Mouse (Mus musculus) ovary, postnatal 14 days (tissue): ENCODE data around the gene Plekhm3.
A peak's percentile ranks its signal among the peaks of the same experiment; 100 is the strongest.
"Not testable (repeated sequence)": the region's sequence is repeated elsewhere in the genome, so short reads cannot be mapped to it uniquely, and the experiment has no call there.

Source experiments
- DNase-seq: peaks from one replicate; pipeline ENCODE4 v3.0.0; 2022; ENCODE audit warnings: low spot score

The Plekhm3 gene

DNA sequence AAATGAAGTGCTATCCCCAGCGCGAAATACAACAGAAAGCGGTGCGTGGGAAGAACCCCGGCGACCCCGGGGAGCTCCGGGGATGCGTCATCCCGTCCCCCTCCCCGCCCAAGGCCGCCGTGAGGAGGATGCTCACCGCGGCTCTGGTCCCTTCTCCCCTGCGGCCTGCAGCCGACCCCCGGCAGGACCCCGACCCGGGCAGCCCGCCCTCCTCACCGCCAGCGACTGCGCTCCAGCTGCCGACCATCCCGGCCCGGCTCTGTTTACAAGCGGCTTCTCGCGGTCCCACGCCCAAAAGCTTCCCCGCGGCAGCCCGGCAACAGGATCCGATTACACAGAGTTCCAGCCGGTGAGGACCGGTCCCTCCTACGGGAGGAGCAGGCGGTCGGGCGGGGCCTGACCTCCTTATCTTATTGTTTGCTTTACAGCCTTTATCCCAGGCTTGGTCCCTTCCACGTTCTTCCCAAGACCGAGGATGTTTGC lies at the start of gene Plekhm3:
Plekhm3 (minus strand) TSS at position 346 of the 483 bp plus-strand sequence.
- peak; percentile 78 for DNase-seq

DNA sequence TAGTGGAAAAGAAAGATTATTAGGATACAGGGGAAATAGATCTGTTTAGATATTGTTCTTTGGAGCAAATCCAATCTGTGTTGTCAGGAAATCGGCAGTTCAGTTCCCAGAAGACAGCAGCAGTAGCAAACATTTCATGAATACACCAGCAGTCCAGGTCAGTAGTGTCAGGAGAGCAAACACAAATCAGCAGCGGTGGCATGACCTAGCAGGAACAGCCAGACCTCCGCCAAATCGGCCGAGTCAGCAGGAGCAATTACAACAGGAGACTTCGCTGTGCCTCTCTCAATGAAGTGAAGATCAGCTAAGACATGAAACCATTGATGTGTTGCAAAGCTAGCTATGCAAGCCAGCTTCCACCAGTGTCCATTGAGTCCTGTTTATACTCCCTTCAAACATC lies 49.0 kb upstream of the Plekhm3 start:
- DNase-seq = no peak

DNA sequence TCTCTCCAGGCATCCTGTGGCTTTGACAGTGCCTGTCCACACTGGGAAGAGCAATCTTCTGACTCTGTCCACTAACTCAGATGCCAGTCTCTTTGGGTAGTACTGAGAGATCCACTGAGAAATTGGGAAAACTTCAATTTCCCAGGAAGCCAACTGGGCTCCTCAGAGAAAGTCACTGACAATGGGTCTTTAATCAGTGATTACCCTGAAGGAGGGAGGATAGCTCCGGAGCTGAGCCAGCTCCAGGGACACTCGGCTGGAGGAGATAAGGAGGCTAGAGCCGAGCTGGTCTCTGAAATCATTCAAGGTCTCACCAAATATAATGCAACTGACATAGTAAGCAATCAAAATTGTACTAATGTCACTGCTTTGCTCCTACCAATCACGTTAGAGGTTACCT lies 47.9 kb upstream of the Plekhm3 start:
- no peak for DNase-seq

DNA sequence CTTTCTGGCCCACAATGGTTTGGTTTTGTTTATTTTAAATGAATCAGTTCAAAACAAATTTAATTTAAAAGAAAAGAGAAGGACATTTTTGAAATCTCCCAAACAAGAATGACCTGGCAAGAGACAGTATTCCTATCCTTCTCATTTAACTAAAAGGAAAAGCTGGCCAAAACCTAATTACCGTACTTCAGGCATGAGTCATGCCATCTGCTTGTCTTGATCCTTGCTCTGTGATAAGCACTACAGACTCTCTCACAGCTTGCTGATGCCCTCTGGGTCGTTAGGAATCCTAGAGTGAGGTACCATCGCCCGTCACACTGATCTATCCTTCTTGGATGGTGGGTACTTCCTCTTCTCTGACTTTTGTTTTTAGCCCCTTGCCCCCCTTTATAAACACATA lies 36.6 kb upstream of the Plekhm3 start:
- no peak for DNase-seq

DNA sequence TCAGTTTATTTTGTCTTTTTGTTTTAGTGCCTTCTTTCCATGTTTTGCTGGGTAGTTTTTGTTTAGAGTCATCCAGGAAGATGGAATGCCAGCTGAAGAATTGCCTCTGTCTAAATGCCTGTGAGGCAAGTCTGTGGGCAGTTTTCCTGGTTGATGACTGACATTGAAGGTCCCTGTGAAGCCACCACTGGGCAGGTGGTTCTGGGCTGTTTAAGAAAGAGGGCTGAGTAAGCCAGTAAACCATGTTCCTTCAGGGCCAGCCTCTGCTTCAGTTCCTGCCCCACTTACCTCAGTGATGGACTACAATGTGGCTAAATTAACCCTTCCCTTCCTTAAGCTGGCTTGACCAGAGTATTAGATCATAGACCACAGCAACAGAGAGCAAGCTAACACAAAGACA lies 31.6 kb upstream of the Plekhm3 start:
- DNase-seq = no peak

DNA sequence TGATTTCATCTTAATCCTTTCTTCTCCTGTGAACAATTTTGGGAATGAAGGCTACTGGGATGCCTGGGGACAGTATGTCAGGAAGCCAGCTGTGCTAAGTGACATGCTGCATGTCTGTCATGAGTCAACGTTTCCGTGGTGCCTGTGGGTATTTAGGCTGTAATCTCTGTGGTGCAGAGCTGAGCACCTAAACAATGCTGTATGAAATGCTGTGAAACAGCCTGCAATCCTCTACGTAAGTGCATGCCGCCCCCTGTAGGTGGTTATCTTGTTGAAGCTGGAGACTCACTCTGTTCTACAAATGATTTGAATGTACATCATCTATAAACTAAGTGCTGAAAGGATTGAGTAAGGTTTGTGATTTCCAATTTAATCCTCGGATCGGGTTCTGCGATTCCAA lies 29.5 kb upstream of the Plekhm3 start:
- peak; percentile 27 for DNase-seq

DNA sequence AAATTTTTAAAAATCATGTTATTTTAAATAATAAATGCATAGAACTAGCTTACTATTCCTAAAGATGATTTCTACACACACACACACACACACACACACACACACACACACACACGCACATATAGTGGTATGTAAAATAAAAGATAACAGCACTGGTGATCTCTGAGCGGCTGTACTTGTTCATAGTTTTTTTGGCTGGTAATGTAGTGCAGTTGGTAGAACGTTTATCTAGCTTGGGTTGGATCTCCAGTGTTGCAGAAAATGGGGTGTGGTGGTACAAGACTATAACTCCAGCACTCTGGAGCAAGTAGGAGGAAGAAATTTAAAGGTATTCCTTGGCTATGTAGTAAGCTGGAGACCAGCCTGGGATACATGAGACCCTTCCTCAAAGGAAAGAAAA lies 26.6 kb upstream of the Plekhm3 start:
- no peak for DNase-seq

DNA sequence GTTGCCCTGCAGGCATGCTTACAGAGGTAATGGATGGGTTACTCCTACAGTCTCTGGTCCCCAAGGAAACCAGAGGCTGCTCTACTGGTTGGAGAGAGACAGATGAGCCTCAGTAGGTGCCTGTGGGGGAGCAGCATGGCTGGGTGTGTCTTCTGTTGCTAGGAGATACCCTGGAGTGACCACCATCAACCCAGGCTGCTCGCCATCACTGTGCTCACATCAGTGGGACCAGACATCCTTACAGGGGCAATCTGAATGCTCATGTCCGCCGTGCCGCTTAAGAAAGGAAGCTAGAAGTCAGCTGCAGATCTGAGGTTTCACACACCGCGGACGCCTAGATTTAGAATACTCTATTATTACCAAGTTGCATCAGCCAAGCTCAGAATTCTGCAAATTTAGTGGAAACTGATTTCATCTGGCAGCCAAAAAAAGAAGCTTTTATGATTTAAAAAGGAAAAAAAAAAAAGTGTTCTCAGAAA lies 21.7 kb upstream of the Plekhm3 start:
- no peak for DNase-seq

DNA sequence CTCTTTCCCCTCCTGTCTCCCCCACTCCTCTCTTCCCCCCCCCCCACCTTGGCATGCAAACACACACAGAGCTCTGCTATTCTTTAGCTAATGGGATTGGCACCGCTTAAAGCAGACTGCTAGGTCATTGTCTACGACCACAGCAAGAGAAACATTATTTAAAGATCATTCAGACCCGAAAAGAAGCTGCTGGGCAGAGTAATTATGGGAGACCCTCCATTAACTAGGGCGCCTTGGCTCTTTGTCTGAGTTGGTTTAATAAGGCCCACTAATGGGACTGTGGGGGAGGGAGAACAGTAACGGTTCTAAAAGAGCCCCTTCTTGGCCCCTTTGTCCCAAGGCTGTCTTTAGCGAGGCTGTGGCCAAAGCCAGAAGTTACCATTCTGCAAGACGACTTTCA lies 18.7 kb upstream of the Plekhm3 start:
- DNase-seq = no peak

DNA sequence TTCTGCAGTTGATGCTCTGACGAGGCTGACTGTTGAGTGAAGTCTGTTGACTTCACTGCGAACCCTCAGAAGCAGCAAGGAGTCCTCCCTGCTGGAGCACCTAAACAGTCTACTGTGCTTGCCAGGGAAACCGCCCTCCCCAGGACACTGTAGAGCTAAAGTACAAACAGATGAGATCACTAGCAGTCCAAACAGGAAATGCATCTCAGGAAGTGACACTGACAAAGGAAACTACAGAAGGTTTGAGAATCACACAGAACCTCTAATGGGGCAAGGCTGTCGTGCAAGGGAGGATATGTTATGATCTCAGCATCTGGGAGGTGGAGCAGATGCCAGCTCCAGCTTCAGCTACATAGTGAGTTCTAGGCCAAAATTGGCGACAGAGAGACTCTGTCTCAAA lies 14.1 kb upstream of the Plekhm3 start:
- no peak for DNase-seq

DNA sequence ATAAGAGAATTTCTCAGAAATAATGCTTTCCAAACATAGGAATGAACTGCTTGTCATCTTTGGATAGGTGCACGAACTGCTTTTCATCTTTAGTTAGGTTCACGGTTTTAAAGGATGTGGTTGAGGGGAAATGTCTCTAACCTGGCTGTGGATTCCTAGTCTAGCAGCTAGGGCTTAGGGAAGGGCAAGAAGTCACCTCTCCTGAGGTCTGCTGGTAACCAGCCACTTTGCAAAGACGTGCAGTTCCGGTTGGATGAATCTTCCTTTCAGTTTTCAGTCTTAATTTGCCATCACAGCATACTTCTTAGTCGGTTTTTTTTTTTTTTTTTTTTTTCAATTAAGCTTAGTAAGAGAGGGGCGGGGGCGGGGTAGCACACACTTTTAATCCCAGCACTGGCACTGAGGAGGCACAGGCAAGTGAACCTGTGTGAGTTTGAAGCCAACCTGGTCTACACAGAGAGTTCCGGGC lies 431 bp upstream of the Plekhm3 start:
- DNase-seq = no peak

DNA sequence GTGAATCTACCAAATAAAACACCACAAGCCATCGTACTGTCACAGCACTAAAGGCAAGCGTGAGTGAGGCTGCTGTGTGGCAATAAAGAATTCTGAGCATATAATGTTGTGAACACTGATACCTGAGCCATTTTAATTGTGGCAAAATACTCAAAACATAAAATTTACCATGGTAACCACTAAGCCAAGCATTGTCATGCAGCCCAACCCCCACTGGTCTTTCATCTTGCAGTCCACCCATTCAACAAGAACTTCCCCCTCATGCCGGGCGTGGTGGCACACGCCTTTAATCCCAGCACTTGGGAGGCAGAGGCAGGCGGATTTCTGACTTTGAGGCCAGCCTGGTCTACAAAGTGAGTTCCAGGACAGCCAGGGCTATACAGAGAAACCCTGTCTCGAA lies 1.8 kb downstream of the Plekhm3 start:
- not testable (repeated sequence) for DNase-seq

DNA sequence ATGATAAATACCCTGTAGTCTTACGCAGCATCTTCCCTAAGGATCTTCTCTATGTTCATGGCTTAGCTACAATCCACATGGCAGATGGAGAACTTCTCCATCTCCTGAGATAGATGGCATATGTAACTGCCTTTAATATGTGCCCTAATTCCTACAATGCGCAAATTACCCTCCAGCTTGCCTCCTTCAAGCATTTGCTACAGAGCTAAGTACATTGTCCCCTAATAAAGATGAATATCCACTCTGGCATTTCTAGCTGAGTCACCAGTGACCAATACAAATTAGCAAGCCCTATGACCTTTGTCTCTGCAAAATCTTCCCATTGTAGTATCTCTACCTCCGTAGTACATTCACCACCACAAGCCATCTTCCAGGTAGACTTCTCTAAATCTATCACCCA lies 6.4 kb downstream of the Plekhm3 start:
- DNase-seq = no peak

DNA sequence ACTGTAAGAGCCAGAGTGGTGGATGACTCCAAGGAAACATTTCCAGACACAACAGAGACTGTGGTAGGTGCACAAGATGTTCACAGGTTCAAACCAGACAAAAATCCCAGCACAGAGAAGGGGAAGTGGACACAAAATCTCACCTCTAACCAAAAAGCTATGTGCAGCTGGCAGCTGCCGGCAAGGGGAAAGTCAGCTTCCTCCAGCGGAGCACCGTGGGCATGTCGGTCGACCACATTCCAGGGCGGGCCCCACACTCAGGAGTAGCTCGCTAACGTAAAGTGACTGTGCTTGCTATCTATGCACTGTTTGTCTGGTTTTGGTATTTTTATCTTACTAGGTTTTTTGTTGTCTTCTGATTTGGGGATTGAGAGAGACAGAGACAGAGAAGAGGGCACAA lies 7.2 kb downstream of the Plekhm3 start:
- DNase-seq = no peak

DNA sequence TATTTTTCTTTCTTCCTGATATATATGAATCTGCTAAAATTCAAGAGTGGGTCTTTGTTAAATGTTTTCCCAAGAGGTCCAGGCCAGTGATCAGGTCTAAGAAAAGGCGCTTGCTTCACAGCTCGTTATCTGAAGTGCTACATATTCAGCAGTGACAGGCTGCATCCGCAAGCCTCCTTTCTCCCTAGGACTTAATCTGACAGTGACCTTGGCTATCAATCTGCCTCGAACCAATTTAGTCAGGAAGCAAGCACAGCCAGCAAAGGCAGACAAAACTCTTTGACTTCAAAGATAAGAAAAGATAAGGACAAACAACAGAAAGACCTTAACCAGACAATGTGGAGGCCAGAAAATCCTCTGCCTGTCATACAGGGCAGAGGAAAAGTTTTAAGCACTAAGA lies 10.5 kb downstream of the Plekhm3 start:
- DNase-seq = no peak

DNA sequence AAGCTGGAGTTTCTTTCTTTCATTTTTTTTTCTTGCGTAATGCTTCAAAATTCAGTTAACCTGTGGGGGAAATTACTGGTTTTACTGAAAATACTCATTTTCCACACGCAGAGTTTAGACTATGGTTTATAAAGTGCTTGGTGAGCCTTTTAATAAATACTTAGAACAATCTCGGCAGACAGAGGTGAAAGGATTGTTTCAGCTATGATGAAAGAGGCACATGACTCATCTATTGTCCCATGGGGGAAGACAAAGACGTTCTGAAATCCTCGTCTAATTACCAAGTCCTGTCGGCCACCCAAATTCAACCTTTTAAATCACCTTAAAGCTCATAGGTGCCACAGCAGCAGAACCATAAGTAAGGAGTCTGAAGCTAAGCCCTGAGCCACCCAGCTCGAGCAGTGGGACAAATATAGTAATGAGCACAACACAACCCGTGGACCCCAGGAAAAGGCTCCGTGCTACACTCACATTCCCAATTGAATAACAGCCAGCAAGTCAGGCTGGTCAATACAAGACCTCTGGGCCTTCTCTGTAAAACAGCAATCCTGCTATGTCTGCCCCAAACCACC lies 11.3 kb downstream of the Plekhm3 start:
- no peak for DNase-seq

DNA sequence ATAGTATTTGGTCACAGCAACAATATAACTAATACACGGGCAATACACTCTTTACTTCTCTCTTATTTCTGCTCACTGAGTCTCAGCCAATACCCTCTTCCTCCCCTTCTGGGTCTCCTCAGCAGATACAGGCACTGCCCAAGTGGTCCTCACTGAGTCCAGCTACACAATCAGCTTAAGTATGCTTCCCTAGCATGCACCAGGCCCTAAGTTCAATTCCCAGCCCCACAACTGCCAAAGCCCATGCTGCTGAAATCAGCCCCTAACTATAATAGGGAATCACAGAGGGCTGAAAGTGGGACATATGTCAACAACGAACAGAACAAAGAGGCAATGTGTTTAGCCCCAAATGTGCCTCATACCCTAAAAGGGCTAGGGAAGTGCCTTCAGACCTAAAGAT lies 11.9 kb downstream of the Plekhm3 start:
- no peak for DNase-seq

DNA sequence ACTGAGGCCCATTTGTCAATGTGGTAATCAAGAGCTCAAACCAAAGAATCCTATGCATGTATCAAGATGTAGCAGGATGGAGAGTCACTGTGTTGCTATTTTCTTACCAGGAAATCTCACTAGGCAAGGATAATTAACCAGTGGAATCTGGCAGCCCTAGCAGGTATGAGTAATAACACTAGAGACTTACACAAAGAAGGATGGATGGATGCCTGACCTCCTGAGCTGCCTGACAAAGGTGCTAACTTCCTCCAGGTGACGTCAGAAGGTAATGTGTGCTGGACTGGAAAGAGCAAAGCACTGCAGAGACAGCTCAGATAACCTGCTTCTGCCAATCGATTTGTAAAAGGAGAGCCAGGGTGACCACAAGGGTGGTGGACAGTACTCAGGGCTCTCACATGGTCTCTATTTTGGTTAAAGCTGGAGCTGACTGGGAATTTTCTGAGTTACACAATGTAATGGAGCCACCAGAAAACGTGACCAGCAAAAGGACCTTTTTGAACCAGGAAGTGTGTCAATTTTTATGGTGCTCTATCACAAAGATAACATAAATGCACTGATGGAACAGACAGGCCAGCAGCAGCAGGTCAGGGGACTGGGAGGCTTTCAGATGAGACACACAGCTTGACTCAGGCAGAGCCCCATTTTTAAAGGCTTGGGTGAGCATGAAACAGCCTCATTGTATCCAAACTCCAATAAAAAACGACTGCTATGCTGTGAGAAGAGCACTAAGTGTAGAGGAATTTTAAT lies 14.4 kb downstream of the Plekhm3 start:
- no peak for DNase-seq

DNA sequence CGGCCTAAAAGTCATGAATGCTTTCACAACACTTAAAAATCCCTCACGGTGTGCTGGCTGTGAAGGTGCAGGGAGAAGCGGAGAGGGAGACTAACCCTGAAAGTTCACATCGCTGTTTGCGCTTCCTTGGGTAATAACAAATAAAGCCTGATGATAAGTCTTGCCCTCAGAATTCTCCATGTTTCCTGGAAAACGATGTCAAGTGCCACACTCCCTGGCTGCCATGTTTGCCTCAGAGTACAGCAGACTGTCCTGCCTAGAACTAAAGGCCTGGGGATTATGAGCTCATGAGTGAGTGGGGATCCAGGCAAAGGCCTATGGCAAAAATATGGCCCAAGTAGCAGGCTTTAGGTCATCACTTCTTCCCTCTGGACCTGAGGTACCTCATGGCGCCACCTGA lies 17.7 kb downstream of the Plekhm3 start:
- no peak for DNase-seq

DNA sequence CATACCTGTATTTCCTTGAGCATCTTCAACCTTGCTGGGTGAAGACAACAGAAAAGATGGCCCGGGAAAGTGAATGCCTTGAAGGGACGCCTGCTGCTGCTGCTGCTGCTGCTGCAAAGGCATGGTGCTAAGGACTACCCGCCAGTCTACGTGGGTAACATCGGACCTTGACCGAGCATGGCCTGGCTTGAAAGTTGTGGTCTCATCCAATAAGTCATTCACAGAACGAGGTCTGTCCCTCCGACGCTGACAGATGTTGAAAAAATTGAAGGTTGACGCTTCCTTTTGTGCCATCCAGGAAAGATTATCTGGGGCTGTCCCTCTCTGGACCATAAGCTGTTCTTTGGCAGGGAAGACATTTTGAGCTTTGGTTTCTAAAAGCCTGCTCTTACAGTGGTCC lies 18.9 kb downstream of the Plekhm3 start:
- DNase-seq = no peak

DNA sequence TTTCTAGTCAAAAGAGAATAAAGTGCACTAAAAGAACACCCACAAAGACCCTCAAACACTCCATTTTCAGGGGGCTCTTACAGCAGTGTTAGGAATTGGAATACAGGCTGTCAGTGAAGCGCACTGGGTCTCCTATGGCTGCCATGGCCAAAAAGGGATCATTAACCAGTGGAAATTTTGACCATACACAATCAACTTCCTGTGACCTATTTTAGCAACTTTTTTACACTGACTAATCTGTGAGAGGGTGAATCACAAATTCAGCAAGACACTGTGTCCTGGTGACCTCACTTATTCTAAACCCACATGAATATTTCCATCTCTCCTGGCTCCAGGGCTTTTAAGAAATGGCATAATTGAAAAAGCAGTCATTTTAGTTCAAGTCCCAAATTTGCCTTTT lies 23.7 kb downstream of the Plekhm3 start:
- DNase-seq = no peak

DNA sequence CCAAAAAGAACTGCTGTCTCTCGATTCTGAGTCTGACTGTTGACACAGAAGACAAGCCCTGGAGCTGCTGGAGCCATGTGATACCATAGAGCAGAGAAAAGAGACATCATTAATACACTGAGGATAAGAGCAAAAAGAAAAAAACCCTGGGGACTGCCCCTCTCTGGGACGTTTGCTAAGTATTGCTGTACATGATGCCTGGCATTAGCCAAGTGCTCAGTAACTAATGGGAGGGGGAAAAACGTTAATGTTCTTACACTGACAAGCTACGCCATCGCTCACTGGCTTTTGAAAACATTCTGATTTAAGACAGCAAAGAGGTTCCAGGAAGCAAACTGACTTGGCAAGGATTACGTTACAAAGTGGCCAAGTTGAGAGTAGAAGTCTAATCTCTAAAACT lies 26.5 kb downstream of the Plekhm3 start:
- no peak for DNase-seq

DNA sequence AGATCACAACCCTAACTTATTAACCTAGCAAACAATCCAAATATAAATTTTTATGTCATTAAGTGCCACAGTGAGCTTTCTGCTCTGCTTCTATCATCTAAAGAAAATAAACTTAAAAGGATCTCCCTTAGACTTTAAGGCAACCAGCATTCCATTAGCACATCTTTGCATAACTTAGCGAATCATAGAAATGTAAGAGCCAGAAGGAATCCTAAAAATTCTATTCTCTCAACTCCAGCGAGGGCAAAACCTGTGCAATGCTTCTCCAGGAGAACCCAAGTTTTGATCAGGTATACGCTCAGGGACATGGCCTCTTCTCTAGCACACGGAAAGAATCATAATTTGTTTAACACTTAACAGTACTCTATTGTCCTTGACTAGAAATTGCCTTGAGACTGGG lies 27.0 kb downstream of the Plekhm3 start:
- DNase-seq = no peak

DNA sequence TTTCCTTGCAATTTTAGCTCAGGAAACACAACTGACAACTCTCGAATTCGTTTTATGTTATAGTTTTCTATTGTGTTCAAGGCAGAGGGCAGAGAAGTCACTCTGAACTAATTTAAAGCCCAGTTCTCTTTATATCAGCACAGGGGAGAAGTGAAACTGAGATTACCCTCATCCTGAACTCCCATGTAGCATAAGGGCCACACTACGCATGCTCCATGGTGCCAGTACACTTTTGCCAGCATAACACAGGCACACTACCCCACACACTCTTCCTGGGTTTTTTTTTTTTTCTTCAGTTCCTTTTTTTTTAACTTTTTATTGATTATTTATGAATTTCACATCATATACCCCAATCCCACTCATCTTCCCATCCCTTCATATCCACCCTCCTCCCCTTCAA lies 28.1 kb downstream of the Plekhm3 start:
- DNase-seq = no peak
